Comparison of ENCODE assay signal across 8 mouse cellular contexts in the genomic region with DNA sequence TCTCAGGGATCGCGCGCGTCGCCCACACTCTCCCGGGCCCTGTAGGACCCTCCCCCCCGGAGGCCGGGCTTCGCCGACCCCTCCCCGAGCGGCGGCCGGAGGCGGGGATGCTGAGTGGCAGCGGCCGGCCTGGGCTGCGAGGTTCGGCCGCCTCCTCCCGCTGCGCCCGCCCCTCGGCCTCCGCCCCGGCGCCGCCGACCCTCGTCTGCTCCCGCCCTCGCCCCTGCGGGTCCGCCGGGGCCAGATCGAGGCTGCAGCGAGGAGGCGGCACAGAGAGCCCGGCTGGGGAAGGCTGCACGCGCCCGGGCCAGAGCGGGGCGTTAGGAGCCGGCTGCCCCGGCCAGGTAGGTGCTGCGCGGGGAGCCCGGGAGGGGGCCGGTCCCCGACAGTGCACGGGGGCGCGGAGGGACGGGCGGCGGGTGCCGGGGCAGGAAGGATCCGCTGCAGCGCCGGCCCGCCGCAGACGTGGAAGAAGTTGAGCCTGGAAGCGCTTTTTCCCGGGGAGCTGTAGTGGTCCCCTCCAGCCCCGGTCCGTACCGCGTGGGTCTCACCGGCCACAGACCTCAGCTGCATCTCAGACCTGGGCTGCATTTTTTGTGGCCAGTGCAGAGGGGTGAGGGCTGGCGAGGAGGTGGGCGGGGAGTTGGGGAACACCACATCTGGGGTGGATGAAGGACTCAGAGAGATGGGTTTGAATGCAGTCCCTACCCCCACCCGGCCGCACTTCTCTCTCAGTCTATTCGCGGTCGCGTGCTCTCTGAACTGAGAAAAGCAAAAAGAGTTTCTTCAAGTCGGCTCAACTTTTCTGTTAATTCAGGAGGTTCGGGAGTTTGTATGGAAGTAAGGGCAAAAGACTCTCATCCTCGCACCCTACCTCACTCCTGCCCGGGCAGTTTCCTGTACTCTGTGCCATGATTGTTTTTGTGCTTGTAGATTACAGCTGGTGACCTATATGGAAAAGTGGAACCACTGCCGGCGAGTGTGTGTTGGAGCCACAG. TPM values are rescaled to one million over a fixed set of nuclear protein-coding genes. Genes with fewer than 3 reads are reported as not detected.
DNase-seq lines count a peak whose midpoint lies in the region; ATAC-seq and TF ChIP-seq lines count a peak whose summit lies in the region.

A gene (plus strand): TSS at position 234 of the 998 bp plus-strand sequence.

- under 1% methylated on average over 68 of the region's 85 CpGs for WGBS in intestine, postnatal 0 days
- WGBS in liver, embryonic 11.5 days: under 1% methylated on average over 85 of the region's 85 CpGs
- WGBS in midbrain, postnatal 0 days: under 1% methylated on average over 59 of the region's 85 CpGs

- H3K4me2 ChIP-seq in intestine, postnatal 0 days (replicated peaks; ENCODE audit: low read depth): peak within 1 kb of the TSS; percentile 99
- H3K4me2 ChIP-seq in liver, embryonic 11.5 days: peak within 1 kb of the TSS; percentile 80
- peak within 1 kb of the TSS; percentile 100 for H3K4me2 ChIP-seq in midbrain, postnatal 0 days (ENCODE audit: low read depth, low read length, poor library complexity, severe bottlenecking)

- H3K27ac ChIP-seq in intestine, postnatal 0 days (ENCODE audit: low read depth, low read length): peak within 1 kb of the TSS; percentile 57
- peak within 1 kb of the TSS; percentile 70 for H3K27ac ChIP-seq in liver, embryonic 11.5 days (ENCODE audit: low read depth, low read length)
- no peak within 1 kb of the TSS for H3K27ac ChIP-seq in midbrain, postnatal 0 days (ENCODE audit: low read depth, low read length)

- H3K4me3 ChIP-seq in intestine, postnatal 0 days (ENCODE audit: low read depth, low read length): peak within 1 kb of the TSS; percentile 80
- H3K4me3 ChIP-seq in liver, embryonic 11.5 days (ENCODE audit: low read depth, low read length): peak within 1 kb of the TSS; percentile 68
- peak within 1 kb of the TSS; percentile 72 for H3K4me3 ChIP-seq in midbrain, postnatal 0 days (ENCODE audit: low read depth, low read length)

- peak; percentile 27; the same call in 1 of the 2 replicates for ATAC-seq in common myeloid progenitor, adult 5-6 weeks (replicated peaks; ENCODE audit: low read depth, poor library complexity, severe bottlenecking)
- ATAC-seq in intestine, postnatal 0 days: peak; percentile 44; the same call in 1 of the 2 replicates
- ATAC-seq in liver, embryonic 11.5 days (replicated peaks; ENCODE audit: low FRiP score): peak; percentile 62
- ATAC-seq in midbrain, postnatal 0 days (ENCODE audit: low FRiP score): peak; percentile 70

- H3K9ac ChIP-seq in intestine, postnatal 0 days (ENCODE audit: low read depth, low read length): peak within 1 kb of the TSS; percentile 71
- H3K9ac ChIP-seq in liver, embryonic 11.5 days (ENCODE audit: low read depth, low read length): peak within 1 kb of the TSS; percentile 66
- peak within 1 kb of the TSS; percentile 55 for H3K9ac ChIP-seq in midbrain, postnatal 0 days (replicated peaks; ENCODE audit: low read length, poor library complexity, severe bottlenecking)

- peak; percentile 28 for TF ChIP-seq CTCF in intestine, postnatal 0 days (IDR thresholded peaks at IDR 0.05; ENCODE audit: low read depth)
- TF ChIP-seq CTCF in midbrain, postnatal 0 days (IDR thresholded peaks at IDR 0.05): no peak

- H3K27me3 ChIP-seq in intestine, postnatal 0 days (replicated peaks; ENCODE audit: control insufficient read depth, insufficient read depth, low read length): no peaks in the 10 kb centered on the region
- peaks cover 40% of the 10 kb centered on the region for H3K27me3 ChIP-seq in liver, embryonic 11.5 days (replicated peaks; ENCODE audit: control insufficient read depth, insufficient read depth, low read length)
- peaks cover 21% of the 10 kb centered on the region; the same call in 1 of the 2 replicates for H3K27me3 ChIP-seq in midbrain, postnatal 0 days (ENCODE audit: insufficient read depth, low read length)

- no peaks in the 10 kb centered on the region for H3K36me3 ChIP-seq in intestine, postnatal 0 days (ENCODE audit: control insufficient read depth, insufficient read depth)
- no peaks in the 10 kb centered on the region for H3K36me3 ChIP-seq in liver, embryonic 11.5 days (ENCODE audit: control insufficient read depth, insufficient read depth, low read length)
- no peaks in the 10 kb centered on the region for H3K36me3 ChIP-seq in midbrain, postnatal 0 days (ENCODE audit: insufficient read depth, low read length)

- H3K9me3 ChIP-seq in intestine, postnatal 0 days (ENCODE audit: control insufficient read depth): no peaks in the 10 kb centered on the region
- H3K9me3 ChIP-seq in liver, embryonic 11.5 days (ENCODE audit: control insufficient read depth, low read length): no peaks in the 10 kb centered on the region
- no peaks in the 10 kb centered on the region for H3K9me3 ChIP-seq in midbrain, postnatal 0 days (ENCODE audit: low read length)

- peak; percentile 55 for DNase-seq in kidney, adult 18-20 months
- DNase-seq in kidney, adult 9 months: no peak
- peak; percentile 94 for DNase-seq in heart, adult 11 months
- peak; percentile 77 for DNase-seq in liver, embryonic 11.5 days (ENCODE audit: low spot score)
- DNase-seq in midbrain, postnatal 0 days (ENCODE audit: low spot score): peak; percentile 44
- DNase-seq in thymus, postnatal 0 days (ENCODE audit: low spot score): peak; percentile 42

- 0 out of 2 replicates have a peak, but pooled peaks cover 9% of the 10 kb centered on the region for H3K4me1 ChIP-seq in intestine, postnatal 0 days (replicated peaks; ENCODE audit: control insufficient read depth, insufficient read depth, low read length)
- H3K4me1 ChIP-seq in liver, embryonic 11.5 days (replicated peaks; ENCODE audit: control insufficient read depth, insufficient read depth, low read length): peaks cover 5% of the 10 kb centered on the region
- no peaks in the 10 kb centered on the region for H3K4me1 ChIP-seq in midbrain, postnatal 0 days (ENCODE audit: insufficient read depth, low read length)

RNA-seq across cellular contexts. Expression of the gene that starts here (rescaled TPM):
- total RNA-seq in common myeloid progenitor, adult 5-6 weeks (2017): 13.2 and 17.6 TPM in 2 replicates
- 10.2 and 10.9 TPM in 2 replicates for polyA plus RNA-seq in intestine, postnatal 0 days (2015; fragmentation: Nextera tagmentation; extraction: Ambion mirVana)
- 18.0 and 20.7 TPM in 2 replicates for polyA plus RNA-seq in liver, embryonic 11.5 days (2014; fragmentation: Nextera tagmentation; extraction: Ambion mirVana)
- total RNA-seq in midbrain, postnatal 0 days (2014; rRNA removed): 23.9 and 25.8 TPM in 2 replicates
- 10.7 and 12.0 TPM in 2 replicates for polyA plus RNA-seq in midbrain, postnatal 0 days (2015; fragmentation: Nextera tagmentation; extraction: Ambion mirVana)
- polyA plus RNA-seq in thymus, postnatal 0 days (2015; fragmentation: Nextera tagmentation; extraction: Ambion mirVana): 5.2 and 5.8 TPM in 2 replicates
